ENCODE assay signal across 15 mouse cellular contexts in genomic region chr11:82423521-82423920, GRCm38 (mm10). TPM values are rescaled to one million over a fixed set of nuclear protein-coding genes. Genes with fewer than 3 reads are reported as not detected.
"Had no signal": no experiment of that assay in that cellular context is flagged by ENCODE, and none has a peak within 500 bp of the region (broad histone marks: within the 10 kb centered on the region; RNA-seq: fewer than 3 reads in every experiment).

No protein-coding gene starts in this region.

- H3K9me3 ChIP-seq: kidney, embryonic 15.5 days; limb, embryonic 15.5 days; liver, embryonic 13.5 days; lung, embryonic 15.5 days; neural tube, embryonic 12.5 days; stomach, embryonic 15.5 days had no signal

- H3K4me1 ChIP-seq: limb, embryonic 15.5 days; liver, embryonic 13.5 days; lung, embryonic 15.5 days; stomach, embryonic 15.5 days had no signal

- H3K4me2 ChIP-seq: kidney, embryonic 15.5 days; limb, embryonic 15.5 days; liver, embryonic 13.5 days; lung, embryonic 15.5 days; neural tube, embryonic 12.5 days; stomach, embryonic 15.5 days had no signal

- H3K27me3 ChIP-seq: kidney, embryonic 15.5 days; limb, embryonic 15.5 days; liver, embryonic 13.5 days; lung, embryonic 15.5 days; neural tube, embryonic 12.5 days; stomach, embryonic 15.5 days had no signal

- ATAC-seq: liver, postnatal 0 days had no signal

- H3K27ac ChIP-seq: kidney, embryonic 15.5 days; limb, embryonic 15.5 days; liver, embryonic 13.5 days; lung, embryonic 15.5 days; neural tube, embryonic 12.5 days; stomach, embryonic 15.5 days had no signal

- H3K4me3 ChIP-seq: kidney, embryonic 15.5 days; limb, embryonic 15.5 days; liver, embryonic 13.5 days; lung, embryonic 15.5 days; myocyte; neural tube, embryonic 12.5 days; stomach, embryonic 15.5 days had no signal

- H3K9ac ChIP-seq: kidney, embryonic 15.5 days; limb, embryonic 15.5 days; liver, embryonic 13.5 days; liver, postnatal 0 days; lung, embryonic 15.5 days; neural tube, embryonic 12.5 days; stomach, embryonic 15.5 days had no signal

- H3K36me3 ChIP-seq: kidney, embryonic 15.5 days; limb, embryonic 15.5 days; liver, embryonic 13.5 days; lung, embryonic 15.5 days; neural tube, embryonic 12.5 days; stomach, embryonic 15.5 days had no signal

- DNase-seq: kidney, adult 18-20 months; kidney, postnatal 14 days; left cerebral cortex, postnatal 4 days; liver, embryonic 13.5 days; liver, postnatal 0 days; lung, postnatal 14 days; right cerebral cortex, postnatal 14 days; thymus, adult 2 months; thymus, postnatal 25 days had no signal

RNA-seq across cellular contexts. Expression of gene Tmem132e, which starts 34.8 kb away (rescaled TPM):
- polyA plus RNA-seq: myocyte had no signal
